8 mouse cellular contexts compared by ENCODE assay signal in genomic region chr12:30910860-30911259, GRCm38 (mm10). TPM values are rescaled to one million over a fixed set of nuclear protein-coding genes. Genes with fewer than 3 reads are reported as not detected.
A peak's percentile ranks its signal among the peaks of the same experiment; 100 is the strongest.
DNase-seq lines count a peak whose midpoint lies in the region; ATAC-seq lines count a peak whose summit lies in the region.

No protein-coding gene starts in this region.

- H3K9me3 ChIP-seq in kidney, embryonic 16.5 days (ENCODE audit: low read length), result no peaks in the 10 kb centered on the region
- no peaks in the 10 kb centered on the region for H3K9me3 ChIP-seq in forebrain, embryonic 14.5 days (replicated peaks; ENCODE audit: control insufficient read depth, low read length)
- no peaks in the 10 kb centered on the region for H3K9me3 ChIP-seq in liver, embryonic 11.5 days (ENCODE audit: control insufficient read depth, low read length)

- no peak for DNase-seq in kidney, adult 11 months
- peak; percentile 56 for DNase-seq in Muller cell, postnatal 12 days (ENCODE audit: inconsistent ontology term)
- DNase-seq in forebrain, embryonic 14.5 days (ENCODE audit: low spot score), result no peak
- DNase-seq in liver, embryonic 11.5 days (ENCODE audit: low spot score), result no peak
- DNase-seq in adrenal gland, adult 8-10 months, result no peak
- DNase-seq in cerebellum, postnatal 36 days, result no peak

- peak overlapping the region; percentile 87 for H3K4me2 ChIP-seq in kidney, embryonic 16.5 days (replicated peaks; ENCODE audit: low read depth, low read length)
- peak overlapping the region; percentile 90 for H3K4me2 ChIP-seq in forebrain, embryonic 14.5 days (ENCODE audit: low read length)
- peak overlapping the region; percentile 89 for H3K4me2 ChIP-seq in liver, embryonic 11.5 days

- no peaks in the 10 kb centered on the region for H3K27me3 ChIP-seq in kidney, embryonic 16.5 days (ENCODE audit: insufficient read depth, low read length)
- H3K27me3 ChIP-seq in forebrain, embryonic 14.5 days (replicated peaks; ENCODE audit: control insufficient read depth, insufficient read depth, low read length), result no peaks in the 10 kb centered on the region
- H3K27me3 ChIP-seq in liver, embryonic 11.5 days (replicated peaks; ENCODE audit: control insufficient read depth, insufficient read depth, low read length), result no peaks in the 10 kb centered on the region

- H3K4me1 ChIP-seq in kidney, embryonic 16.5 days (ENCODE audit: insufficient read depth, low read length), result peaks cover 19% of the 10 kb centered on the region
- H3K4me1 ChIP-seq in forebrain, embryonic 14.5 days (ENCODE audit: control insufficient read depth, insufficient read depth, low read length), result peaks cover 11% of the 10 kb centered on the region
- peaks cover 13% of the 10 kb centered on the region for H3K4me1 ChIP-seq in liver, embryonic 11.5 days (replicated peaks; ENCODE audit: control insufficient read depth, insufficient read depth, low read length)

- ATAC-seq in kidney, embryonic 16.5 days (ENCODE audit: low FRiP score, low TSS enrichment), result 0 out of 2 replicates have a peak, but pooled peaks have one; percentile 4
- no peak for ATAC-seq in forebrain, embryonic 14.5 days
- ATAC-seq in liver, embryonic 11.5 days (replicated peaks; ENCODE audit: low FRiP score), result no peak
- no peak for ATAC-seq in monocyte, adult 5-6 weeks (replicated peaks; ENCODE audit: insufficient number of reproducible peaks, low FRiP score, low TSS enrichment, poor library complexity, severe bottlenecking)

- H3K9ac ChIP-seq in kidney, embryonic 16.5 days (replicated peaks; ENCODE audit: low read length), result peak overlapping the region; percentile 87
- H3K9ac ChIP-seq in forebrain, embryonic 14.5 days (ENCODE audit: low read length), result peak overlapping the region; percentile 91
- peak overlapping the region; percentile 77 for H3K9ac ChIP-seq in liver, embryonic 11.5 days (ENCODE audit: low read depth, low read length)

- peak overlapping the region; percentile 84 for H3K4me3 ChIP-seq in kidney, embryonic 16.5 days (ENCODE audit: low read length)
- H3K4me3 ChIP-seq in forebrain, embryonic 14.5 days (ENCODE audit: low read depth, low read length), result peak overlapping the region; percentile 69
- peak overlapping the region; percentile 70 for H3K4me3 ChIP-seq in liver, embryonic 11.5 days (ENCODE audit: low read depth, low read length)

- peak overlapping the region; percentile 39; the same call in 1 of the 2 replicates for H3K27ac ChIP-seq in kidney, embryonic 16.5 days (ENCODE audit: low read length)
- H3K27ac ChIP-seq in forebrain, embryonic 14.5 days (ENCODE audit: low read depth, low read length), result no peak overlapping the region; the same call in 1 of the 2 replicates
- peak overlapping the region; percentile 89 for H3K27ac ChIP-seq in liver, embryonic 11.5 days (ENCODE audit: low read depth, low read length)

- H3K36me3 ChIP-seq in kidney, embryonic 16.5 days (ENCODE audit: insufficient read depth, low read length), result no peaks in the 10 kb centered on the region
- peaks cover 3% of the 10 kb centered on the region; the same call in 1 of the 2 replicates for H3K36me3 ChIP-seq in forebrain, embryonic 14.5 days (ENCODE audit: control insufficient read depth, insufficient read depth, low read length)
- H3K36me3 ChIP-seq in liver, embryonic 11.5 days (ENCODE audit: control insufficient read depth, insufficient read depth, low read length), result 0 out of 2 replicates have a peak, but pooled peaks cover 2% of the 10 kb centered on the region

- 16% methylated on average over 8 of the region's 8 CpGs for WGBS in kidney, embryonic 16.5 days
- WGBS in forebrain, embryonic 14.5 days, result 25% methylated on average over 8 of the region's 8 CpGs
- WGBS in liver, embryonic 11.5 days, result 13% methylated on average over 8 of the region's 8 CpGs

RNA-seq across cellular contexts. Expression of gene Acp1, which starts 0.5 kb away (rescaled TPM):
- 158 and 174 TPM in 2 replicates for polyA plus RNA-seq in kidney, embryonic 16.5 days (2015; fragmentation: Nextera tagmentation; extraction: Ambion mirVana)
- polyA plus RNA-seq in forebrain, embryonic 14.5 days (2014; fragmentation: Nextera tagmentation; extraction: Ambion mirVana), result 151 and 178 TPM in 2 replicates
- 308 and 350 TPM in 2 replicates for polyA plus RNA-seq in liver, embryonic 11.5 days (2014; fragmentation: Nextera tagmentation; extraction: Ambion mirVana)
- total RNA-seq in monocyte, adult 5-6 weeks (2017), result 32.0 to 42.7 TPM (median 42.3 TPM) in 3 replicates
- 10 to 100 TPM; 58.7 to 73.5 (median 59.3) TPM for total RNA-seq in adrenal gland, adult 8-10 months (2022)

RNA-seq across cellular contexts. Expression of gene Sh3yl1, which starts 0.6 kb away (rescaled TPM):
- 28.4 and 31.5 TPM in 2 replicates for polyA plus RNA-seq in kidney, embryonic 16.5 days (2015; fragmentation: Nextera tagmentation; extraction: Ambion mirVana)
- polyA plus RNA-seq in forebrain, embryonic 14.5 days (2014; fragmentation: Nextera tagmentation; extraction: Ambion mirVana), result 34.4 and 40.3 TPM in 2 replicates
- polyA plus RNA-seq in liver, embryonic 11.5 days (2014; fragmentation: Nextera tagmentation; extraction: Ambion mirVana), result 19.9 and 20.8 TPM in 2 replicates
- total RNA-seq in monocyte, adult 5-6 weeks (2017), result 0.39 to 2.3 TPM (median 2.1 TPM) in 3 replicates
- total RNA-seq in adrenal gland, adult 8-10 months (2022), result 1 to 10 TPM; 3.1 to 4.1 (median 3.8) TPM

RNA-seq across cellular contexts. Expression of gene Alkal2, which starts 26.7 kb away (rescaled TPM):
- 0.31 and 0.36 TPM in 2 replicates for polyA plus RNA-seq in kidney, embryonic 16.5 days (2015; fragmentation: Nextera tagmentation; extraction: Ambion mirVana)
- polyA plus RNA-seq in forebrain, embryonic 14.5 days (2014; fragmentation: Nextera tagmentation; extraction: Ambion mirVana), result 0.16 TPM in 1 of 2 replicates, not detected in the other
- not detected in 2 replicates for polyA plus RNA-seq in liver, embryonic 11.5 days (2014; fragmentation: Nextera tagmentation; extraction: Ambion mirVana)
- total RNA-seq in monocyte, adult 5-6 weeks (2017), result not detected in 3 replicates
- total RNA-seq in adrenal gland, adult 8-10 months (2022), result under 1 TPM in 1 of 4 experiments, not detected in 3; 0.17 TPM
